Mouse (Mus musculus) bone marrow macrophage, adult 2 months (primary cell): ENCODE results near the gene Dnmt3a.

ENCODE experiments used
- CTCF ChIP-seq: IDR thresholded peaks from 2 replicates; pipeline ENCODE4 v1.5.1; 2012; ENCODE audit warnings: low read depth, mild to moderate bottlenecking, low read length, moderate library complexity
- POLR2A ChIP-seq: IDR thresholded peaks from 2 replicates; pipeline ENCODE4 v1.6.1; 2012; ENCODE audit warnings: mild to moderate bottlenecking, low read depth, low read length, borderline replicate concordance

DNA sequence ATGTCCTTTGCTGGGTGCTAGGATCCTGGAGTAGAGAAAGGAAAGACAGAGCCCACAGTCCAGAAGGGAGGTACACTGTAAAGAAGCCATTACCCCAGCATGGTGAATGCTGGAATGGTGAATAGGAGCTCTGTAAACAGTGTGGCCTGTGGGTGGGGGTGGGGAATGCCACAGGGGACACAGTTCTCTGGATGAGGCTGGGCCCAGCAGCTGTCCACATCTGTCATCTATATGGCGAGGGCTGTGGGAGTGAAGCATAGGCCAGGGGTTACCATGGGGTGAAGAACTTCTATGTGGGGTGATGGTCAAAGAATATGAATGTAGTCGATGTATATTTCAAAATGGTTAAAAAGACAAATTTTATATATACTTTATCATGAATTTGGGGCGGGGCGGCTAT lies 52.9 kb downstream of the Dnmt3a start:
- no peak for TF ChIP-seq POLR2A
- TF ChIP-seq CTCF, result no peak
